Mouse (Mus musculus) monocyte, adult 2 months (primary cell): ENCODE measurements around the gene Hbp1.

ENCODE experiments used
- DNase-seq, 2 experiments: peaks; one replicate each; pipeline ENCODE4 v3.0.0; 2022; ENCODE audit warnings: low spot score in 2 of 2, low read depth in 1 of 2

Gene Hbp1

DNA sequence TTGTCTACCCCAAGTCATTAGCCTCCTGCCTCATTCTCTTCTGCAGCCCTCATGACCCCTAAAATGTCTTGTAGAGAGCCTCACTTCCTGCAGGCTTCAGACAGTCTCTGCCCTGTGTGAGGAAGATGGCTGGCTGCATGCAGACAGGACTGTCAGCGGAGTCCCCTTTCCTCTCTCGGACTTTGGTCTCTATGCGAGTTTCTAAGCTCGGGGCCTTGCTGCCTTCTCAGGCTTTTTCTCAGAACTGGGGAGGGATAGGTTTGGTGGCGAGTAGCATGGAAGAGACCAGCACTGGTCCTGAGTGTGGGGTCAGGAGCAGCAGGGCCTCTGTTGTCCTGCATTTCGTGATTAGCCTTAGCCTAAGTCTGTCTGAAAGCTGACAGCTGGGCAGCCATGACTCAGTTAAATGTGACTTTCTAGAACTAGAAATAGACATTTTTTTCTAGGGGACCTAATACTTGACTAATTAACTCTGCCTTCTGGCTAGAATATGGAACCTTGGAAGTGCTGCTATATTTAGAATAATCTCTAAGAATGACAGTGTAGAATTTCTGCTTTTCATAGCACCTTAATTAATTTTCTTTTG lies 37.3 kb downstream of the Hbp1 start:
- no peak for DNase-seq

DNA sequence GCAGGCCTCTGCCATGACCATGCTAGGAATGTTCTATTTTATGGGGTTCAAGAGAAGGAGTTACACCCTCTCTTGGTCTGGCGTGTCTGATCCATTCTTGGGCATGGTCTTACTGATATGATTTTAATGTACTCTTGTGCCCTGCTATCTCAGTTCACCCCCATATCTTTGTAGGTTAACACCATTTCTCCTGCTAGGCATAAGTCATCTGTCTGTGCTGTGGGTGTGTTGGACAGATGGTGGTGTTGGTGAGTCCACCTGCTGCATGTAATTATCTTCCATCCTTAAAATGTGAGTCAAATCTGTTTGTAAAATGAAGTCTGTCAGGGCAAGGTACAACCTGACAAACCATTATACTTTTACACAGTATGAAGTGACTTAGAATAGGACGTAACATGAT lies 42.9 kb downstream of the Hbp1 start:
- no peak for DNase-seq

DNA sequence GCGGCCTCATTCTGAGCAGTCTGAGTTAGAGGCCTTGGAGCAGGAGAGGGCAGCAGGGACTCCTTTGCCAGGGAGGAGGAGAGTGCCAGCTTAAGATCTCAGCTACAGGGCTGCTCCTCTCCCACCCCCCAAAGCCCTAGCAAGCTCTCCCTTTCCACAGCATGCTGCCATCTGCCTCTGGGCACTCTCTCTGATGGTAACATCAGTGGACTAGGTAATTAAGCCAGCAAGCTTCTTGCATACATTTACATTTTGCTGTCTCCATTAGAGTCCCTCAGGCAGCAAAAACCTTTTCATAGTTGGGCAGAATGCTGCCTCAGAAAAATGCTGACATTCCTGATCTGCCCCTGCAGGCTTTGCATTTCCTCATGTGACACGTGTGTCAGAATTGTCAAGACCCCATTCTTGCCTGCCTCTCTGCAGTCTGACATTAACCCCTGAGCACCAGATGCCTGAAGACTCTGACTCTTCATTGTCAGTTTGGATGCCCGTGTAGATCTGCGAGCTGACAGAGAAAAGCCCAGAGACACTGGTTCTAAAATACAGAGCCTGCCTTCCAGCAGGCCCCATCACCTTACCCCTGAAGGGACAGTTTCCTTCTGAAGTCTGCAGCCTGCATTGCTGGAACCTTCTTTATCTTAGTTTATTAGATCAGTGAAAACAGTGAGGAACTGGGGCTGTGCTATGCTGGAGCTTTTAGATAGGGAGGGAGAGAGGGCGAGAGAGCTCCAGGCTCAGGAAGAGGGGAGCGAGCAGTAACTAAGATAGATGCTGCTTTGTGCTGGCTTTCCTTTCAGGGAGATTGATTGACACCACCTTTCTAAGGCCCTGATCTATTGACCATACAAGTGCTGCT lies 44.4 kb downstream of the Hbp1 start:
- DNase-seq: no peak

DNA sequence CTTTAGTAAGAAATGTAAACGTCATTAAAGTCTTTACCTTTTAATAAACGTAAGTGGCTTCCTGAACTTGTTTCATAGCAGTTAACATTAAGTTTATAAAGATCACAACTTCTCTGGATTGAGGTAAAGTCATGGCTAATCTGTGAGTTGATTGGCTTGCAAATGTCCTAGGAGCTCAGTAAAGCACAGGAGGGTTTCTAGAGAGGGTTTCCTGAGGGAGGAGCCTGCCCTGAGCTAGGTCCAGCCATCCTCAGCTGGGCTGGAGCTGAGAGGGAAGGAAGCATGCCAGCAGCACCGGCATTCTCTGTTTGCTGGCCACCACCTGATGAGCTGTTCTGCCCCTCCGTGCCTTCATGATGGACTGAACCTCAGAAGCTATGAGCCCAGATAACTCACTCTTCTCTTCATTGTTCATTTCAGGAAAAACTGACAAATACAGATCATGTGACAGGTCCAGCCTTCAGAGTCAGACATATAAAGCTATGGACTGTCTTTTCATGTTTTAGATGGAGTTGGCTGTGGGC lies 49.9 kb downstream of the Hbp1 start:
- no peak for DNase-seq

DNA sequence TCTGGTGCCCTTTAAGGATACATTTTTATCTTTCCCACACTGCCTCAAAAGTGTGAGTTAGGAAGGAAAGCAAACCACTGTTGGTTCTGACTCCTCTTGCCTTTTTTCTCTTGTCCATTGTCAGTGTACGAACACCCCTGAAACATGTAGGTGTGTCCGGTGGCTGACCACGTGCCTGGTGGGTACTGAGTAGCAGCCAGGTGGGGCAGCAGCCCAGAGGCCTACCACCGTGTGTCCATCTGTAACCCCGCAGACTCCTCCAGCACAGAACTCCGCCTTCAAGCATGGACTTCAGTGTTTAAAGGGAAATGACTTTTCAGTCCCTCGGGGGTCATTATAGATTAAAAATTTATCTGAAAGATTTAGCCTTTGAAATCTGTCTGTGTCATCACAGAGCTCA lies 52.9 kb downstream of the Hbp1 start:
- no peak for DNase-seq

DNA sequence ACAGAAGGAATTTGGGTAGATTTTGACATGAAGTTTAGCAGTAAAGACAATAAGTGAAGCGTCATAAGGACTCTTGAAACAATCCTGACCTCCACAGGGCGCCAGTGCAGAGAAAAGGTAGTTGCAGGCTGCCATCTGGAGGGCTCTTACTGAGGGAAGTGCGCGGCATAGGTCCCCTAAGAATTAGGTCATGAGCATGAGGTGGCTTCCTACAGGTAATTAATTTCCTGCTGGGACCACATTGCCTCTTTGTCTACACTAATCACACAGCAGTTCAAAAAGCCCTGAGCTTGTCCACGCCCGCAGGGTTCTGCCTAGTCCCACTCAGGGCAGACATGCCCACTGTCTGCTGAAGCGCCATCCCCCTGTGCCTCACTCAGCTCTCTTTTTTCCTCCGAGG lies 53.3 kb downstream of the Hbp1 start:
- DNase-seq: no peak

DNA sequence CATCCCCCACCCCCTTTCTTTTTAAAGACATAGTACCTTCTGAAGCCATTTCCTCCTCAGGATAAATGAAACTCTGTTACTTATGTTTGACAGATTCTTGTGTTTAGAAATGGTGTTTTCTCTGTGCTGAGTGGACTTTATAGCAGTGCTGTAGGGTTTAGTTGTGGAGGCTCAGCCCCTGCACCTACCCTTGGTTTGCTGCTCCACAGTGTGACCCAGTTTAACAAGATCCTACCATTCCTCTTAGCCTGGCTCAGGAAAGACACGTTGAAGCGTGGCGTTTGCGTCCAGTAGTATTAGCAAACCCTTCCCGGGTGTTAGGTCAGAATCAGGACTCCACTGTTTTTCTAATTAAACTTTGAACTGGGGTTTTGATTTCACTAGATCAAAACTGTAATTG lies 54.0 kb downstream of the Hbp1 start:
- no peak for DNase-seq

DNA sequence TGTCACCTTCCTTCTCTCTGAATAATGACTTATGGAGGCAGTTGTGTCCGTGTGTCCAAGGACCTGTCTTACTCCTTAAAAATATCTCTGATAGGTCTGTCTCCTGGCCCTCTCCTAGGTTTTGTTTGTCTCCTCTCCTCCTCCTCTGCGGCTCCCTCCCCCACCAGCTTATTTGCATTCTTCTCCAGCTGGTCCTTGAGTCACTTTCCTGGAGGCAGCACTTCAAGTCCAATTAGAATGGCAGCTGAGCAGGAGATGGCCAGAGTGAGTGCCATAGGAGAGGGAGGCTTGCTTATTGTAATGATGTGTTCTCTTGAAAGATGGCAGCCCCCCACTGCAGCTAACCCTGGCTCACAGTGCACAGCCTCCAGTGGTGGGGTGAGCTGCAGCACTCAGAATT lies 54.4 kb downstream of the Hbp1 start:
- no peak for DNase-seq

DNA sequence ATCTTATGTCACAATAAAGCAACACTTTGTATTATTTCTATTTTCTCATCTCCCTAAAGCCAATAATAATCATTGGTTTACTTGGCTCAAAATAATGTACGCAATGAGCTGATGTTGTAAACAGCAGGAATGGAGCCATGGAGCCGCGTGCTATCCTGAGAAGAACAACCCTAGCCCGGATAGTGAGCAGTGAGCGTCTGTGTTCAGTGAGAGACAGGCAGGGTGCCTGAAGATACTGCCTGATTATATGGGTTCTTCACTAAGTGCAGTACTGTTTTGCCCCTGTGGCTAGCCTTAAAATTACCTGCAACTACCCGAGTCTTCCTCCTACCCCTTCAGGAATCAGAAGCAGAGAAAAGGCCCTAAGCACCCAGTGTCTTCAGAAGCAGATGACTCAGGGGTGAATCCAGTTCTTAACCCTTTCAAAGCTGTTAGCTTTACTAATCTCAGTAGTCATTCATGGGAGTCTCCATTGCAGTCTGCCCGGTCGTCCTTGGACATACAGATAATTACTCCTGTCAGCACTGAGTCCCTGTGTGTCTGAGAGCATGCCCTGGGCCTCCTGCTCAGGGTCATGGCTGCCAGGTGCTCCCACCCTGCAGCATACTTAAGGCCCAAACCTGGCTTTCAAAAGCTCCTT lies 55.1 kb downstream of the Hbp1 start:
- DNase-seq: no peak

DNA sequence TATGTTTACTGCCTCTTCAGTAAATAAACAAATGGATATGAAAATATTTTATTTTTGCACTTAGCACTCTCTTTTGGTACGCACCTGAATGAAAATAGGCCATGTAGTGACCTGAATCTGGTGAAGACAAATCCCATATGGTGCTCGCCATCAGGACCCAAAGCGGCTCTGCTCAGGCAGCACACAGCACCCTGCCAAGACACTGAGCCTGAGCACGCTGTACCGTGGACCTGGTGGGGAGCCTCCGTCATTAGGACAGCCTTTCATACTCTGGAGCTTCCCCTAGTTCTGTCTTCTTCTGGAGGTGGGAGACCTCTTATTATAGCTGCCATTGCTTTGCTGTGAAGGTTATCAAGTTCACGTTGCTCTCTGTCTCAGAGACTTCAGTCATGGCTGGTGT lies 57.6 kb downstream of the Hbp1 start:
- no peak for DNase-seq

DNA sequence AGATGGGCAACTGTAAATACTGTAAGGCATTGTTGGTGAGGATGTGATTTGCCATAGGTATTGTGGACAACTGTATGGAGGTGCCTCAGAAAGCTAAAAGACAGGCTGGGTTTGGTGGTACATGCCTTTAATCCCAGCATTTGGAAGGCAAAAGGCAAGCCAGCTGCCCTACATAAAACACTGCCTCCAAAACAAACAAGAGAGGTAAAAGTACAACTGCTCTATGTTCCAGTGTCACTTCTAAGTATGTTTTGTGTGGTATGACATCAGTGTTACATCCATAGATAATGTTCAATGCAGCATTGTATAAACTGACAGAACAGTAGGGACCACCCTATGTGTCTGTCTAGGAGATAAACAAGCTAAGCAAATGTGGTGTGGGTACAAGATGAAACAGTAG lies 58.3 kb downstream of the Hbp1 start:
- no peak for DNase-seq

DNA sequence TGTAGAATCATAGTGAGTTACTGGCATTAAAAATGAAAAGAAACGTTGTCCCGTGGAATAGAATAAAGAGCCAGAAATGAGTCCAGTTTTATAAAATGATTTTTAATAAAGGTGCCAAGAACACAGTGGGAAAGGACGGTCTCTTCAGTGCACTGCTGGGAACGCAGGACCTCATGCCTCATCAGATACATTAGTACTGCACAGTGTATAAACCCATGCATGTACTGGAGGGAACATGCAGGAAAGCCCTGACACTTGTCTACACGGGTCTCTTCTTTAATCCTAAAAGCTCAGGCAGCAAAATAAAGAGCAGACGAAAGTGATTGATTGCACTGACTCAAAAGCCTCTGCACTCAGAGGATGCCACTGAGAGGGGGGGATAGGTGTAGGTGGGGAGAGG lies 59.6 kb downstream of the Hbp1 start:
- DNase-seq: no peak

DNA sequence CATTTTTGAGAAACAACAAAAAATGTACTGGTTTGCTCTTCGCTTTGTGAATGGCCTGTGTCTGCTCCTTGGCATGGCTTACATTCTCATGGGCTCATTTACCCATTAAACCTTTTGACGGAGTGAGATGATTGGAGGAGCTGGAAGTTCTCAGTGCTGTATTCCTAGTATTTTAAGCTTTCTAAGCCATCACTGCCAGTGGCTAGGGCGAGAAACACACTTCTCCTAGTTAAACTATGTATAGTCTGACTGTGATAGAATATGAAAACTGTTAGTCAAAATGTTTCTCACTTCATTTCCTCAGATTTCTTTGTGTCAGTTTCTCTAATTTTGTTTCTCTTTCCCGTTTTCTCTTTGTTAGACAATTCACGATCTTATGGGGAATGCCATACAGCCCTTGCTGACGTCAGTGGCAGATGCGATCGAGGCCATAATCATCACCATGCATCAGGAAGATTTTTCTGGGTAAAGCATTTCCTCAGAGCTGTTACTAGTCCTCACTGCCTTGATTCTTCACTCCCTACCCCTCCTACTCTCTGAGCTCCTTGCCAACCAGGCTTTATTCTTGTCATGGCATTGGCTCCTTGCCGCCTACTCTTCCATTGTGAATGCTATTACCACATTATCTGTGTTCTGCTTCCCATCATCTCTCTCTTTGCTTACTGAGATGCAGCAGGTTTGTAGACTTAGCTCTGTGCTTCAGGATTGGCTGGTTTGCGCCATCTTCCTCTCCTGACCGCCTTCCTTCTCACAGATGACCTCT lies 64.3 kb downstream of the Hbp1 start:
- no peak for DNase-seq

DNA sequence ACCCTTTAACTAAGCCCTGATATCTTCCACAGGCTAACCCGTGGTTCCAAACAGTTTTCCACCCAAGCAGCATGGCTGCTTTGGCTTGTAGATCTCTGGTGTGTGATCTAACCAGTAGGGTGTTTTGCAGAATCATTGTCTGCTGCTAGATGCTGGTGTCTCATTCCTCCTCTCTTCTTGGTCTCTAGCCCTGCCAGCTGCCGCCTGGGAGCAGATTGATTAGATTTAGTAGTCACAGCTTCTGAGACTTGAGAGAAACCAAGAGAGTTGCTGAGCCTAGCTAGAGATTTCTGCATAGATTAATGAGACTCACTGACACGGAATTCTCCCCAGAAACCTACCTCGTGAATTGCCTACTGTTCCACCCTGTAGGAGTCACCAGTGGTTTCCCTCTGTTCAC lies 65.3 kb downstream of the Hbp1 start:
- no peak for DNase-seq

DNA sequence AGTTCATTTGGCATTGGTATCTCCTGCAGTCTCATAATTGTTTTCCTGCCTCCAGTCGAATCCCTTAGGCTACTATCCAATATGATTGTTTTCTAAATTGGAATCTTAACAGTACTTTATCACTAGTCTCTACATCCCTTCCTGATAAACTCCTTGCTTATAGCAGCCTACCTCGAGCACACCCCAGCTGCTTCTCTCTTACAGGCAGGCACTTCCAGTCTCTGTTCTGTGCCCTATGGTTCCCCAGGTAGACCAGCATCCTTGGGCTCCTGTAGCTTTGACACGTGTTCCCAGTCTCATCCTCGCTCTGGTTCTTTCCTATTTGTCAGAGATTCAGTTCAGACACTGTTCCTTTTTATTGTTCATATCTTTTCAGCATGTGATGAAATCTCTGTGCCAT lies 66.0 kb downstream of the Hbp1 start:
- DNase-seq: no peak

DNA sequence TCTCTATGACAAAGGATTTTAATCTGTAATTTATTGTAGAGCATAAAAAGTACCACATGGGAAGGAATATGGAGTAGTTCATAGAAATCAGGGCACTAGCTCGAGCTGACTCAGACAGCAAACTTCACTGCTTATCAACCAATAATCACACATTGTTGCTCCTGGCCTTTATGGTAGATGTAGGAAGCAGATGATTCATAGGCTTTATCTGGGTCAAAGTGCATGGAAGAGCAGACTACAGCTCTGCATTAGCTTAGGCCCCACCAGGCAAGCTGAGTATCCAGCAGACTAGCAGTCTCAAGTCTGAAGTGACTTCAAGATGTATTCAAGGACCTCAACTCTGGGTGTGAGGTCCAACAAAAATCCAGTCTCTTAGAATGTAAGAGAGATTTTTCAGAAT lies 67.6 kb downstream of the Hbp1 start:
- DNase-seq: no peak

DNA sequence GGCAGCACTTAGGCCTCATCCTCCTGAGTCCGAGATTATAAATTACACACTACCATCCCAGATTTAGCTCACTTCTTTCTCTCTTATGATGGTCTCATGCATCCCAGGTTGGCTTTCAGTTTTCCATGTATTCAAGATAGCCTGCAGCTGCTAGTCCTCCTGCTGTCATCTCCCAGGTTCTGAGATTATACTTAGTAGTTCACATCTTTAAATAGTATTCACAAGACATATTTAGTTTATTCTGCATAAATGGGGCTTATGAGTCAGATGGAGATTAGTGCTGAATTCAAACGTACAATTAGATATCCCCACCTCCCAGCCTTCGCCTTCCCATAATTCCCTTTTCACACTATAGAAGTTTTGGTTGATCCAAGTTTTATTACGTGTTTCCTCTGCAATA lies 73.6 kb downstream of the Hbp1 start:
- DNase-seq: no peak
